Mouse (Mus musculus): Measurements from ENCODE around the gene Cpne7. TPM values are rescaled to one million over a fixed set of nuclear protein-coding genes. Genes with fewer than 3 reads are reported as not detected.

Gene Cpne7
- total RNA-seq, 2 experiments from 2014 or later: 0.41 to 0.82 TPM

Small RNA genes within 50 kb of the gene (microRNA-seq; reads per million reads assigned to microRNA genes)
- gene Mir7079 (0 reads per million in 2 experiments), gene Mir7080 (0.75 to 2.5 reads per million in 2 experiments)

Other genes starting within 250 kb of the Cpne7 start
- 10 to 100 TPM; 52.0 to 65.8 TPM for gene Ankrd11, start 75.1 kb upstream of the Cpne7 start, total RNA-seq (2021)
- 10 to 100 TPM; 49.6 to 56.8 TPM for gene Spg7, start 54.4 kb upstream of the Cpne7 start, total RNA-seq (2021)
- 100 to 1,000 TPM; 676 to 736 TPM for gene Rpl13, start 15.0 kb upstream of the Cpne7 start, total RNA-seq (2021)
- 1 to 10 TPM; 5.8 to 6.4 TPM for gene Sult5a1, start 40.9 kb downstream of the Cpne7 start, total RNA-seq (2021)
- gene Dpep1, start 68.9 kb downstream of the Cpne7 start, total RNA-seq (2021): 1 to 10 TPM; 5.1 to 6.6 TPM
- gene Chmp1a, start 95.4 kb downstream of the Cpne7 start, total RNA-seq (2021): 10 to 100 TPM; 41.0 to 48.2 TPM
- 1 to 10 TPM; 1.2 to 2.4 TPM for gene Spata33, start 95.5 kb downstream of the Cpne7 start, total RNA-seq (2021)
- gene Cdk10, start 107.5 kb downstream of the Cpne7 start, total RNA-seq (2021): 10 to 100 TPM; 14.2 to 18.7 TPM
- gene Spata2l, start 118.9 kb downstream of the Cpne7 start, total RNA-seq (2021): 1 to 10 TPM; 1.2 to 1.5 TPM
- gene Zfp276, start 136.8 kb downstream of the Cpne7 start, total RNA-seq (2021): 10 to 100 TPM in 1 of 2 experiments, 1 to 10 TPM in 1; 8.0 to 11.5 TPM
- gene Vps9d1, start 137.0 kb downstream of the Cpne7 start, total RNA-seq (2021): 10 to 100 TPM; 12.3 to 13.4 TPM
- 1 to 10 TPM; 4.6 to 6.2 TPM for gene Fanca, start 201.2 kb downstream of the Cpne7 start, total RNA-seq (2021)
- 1 to 10 TPM in 1 of 2 experiments, under 1 TPM in 1; 0.86 to 1.2 TPM for gene Spire2, start 215.3 kb downstream of the Cpne7 start, total RNA-seq (2021)